Mouse (Mus musculus): ENCODE data around the gene Rnf185.

Rnf185 gene

DNA sequence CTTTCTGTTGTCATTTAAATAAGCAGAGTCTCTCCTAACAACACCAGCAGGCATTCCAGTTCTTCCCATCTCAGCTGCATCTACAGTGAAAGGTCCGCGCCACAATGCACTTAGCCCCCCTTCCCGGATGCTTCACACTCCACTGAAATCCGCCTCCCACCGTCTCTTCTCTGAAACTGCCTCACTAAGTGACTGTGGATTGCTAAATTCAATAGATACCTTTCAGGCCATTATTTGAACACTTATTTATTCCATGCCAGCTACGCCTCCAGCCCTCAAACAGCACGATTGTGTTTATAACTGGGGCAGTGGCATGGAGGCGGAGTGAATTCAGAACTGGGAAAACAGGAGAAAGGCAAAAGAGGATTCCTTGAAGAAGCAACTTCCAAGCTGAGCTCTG, 55.6 kb downstream of the Rnf185 start:
- DNase-seq (ENCODE audit: low read depth, low spot score): no peak

DNA sequence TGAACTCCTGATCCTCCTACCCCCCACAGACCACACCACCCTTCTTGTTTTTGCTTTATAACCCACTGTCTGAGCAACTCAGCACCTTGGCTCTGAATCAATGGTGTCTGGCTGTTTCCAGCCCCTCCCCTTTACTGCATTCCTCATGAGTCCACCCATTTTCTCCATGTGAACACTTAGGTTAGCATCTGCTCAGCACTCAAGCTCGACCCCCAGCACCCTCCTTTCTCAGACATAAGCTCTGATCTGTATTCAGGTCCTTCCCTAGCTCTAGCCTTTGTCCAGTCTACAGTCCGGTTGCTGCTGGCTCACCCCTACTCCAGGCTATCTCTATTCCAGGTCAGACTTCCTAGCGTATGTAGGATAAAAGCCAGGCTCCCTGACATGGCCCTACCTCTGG, 56.1 kb downstream of the Rnf185 start:
- no peak for DNase-seq (ENCODE audit: low read depth, low spot score)

DNA sequence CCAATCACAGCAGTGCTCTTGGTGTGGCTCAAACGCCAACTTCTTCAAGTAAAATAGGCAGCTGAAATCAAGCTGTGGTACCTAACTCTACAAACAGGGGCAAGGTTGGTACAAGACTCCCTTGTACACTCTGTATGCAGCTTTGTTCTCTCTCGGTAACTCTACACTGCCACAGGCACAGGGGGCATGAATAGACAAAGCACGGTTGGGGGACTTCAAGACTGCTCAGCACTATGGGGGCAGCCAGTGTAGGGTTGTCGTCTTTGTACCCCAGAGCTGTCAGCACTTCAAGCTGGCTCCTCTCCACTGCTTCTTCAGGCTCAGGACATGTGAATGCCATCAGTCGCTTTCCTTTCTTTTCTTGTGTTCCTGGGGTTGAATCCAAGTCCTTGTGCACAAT, 57.6 kb downstream of the Rnf185 start:
- no peak for DNase-seq (ENCODE audit: low read depth, low spot score)

DNA sequence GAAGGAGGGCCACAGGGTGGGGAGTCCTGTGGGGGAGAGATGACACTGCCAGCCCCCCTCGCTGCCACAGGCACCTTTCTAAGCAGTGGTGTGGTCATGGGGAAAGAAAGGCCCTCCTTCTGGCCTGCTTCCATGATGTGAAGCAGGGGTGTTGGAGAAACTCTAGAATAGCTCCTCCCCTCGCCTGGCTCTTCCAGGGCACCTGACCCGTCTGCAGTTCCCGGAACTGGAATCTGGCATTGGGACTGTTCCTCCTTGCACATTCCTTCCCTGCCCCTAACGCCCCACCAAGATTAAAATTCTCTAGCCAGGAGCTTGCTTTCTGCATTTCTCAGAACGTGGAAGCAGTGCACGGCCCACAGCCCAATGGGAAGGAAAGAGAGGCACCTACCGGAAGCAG, 59.6 kb downstream of the Rnf185 start:
- no peak for DNase-seq (ENCODE audit: low read depth, low spot score)

DNA sequence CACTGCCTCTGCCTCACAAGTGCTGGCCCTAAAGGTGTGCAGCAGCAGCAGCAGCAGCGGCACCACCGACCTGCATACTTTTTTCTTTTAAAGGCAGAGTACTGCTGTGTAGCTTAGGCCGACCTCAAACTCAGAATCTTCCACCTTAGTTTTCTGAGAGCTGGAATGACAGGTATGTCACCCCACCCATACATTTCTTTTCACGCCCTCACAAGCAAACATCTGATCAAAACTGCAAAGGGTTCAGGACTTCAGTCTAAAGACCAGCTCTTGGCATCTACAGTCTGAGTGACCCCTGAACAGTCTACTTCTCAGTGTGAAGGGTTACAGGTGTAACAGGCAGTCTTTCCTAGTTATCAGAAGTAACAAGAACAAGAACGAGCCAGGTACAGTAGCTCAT, 61.4 kb downstream of the Rnf185 start:
- no peak for DNase-seq (ENCODE audit: low read depth, low spot score)

DNA sequence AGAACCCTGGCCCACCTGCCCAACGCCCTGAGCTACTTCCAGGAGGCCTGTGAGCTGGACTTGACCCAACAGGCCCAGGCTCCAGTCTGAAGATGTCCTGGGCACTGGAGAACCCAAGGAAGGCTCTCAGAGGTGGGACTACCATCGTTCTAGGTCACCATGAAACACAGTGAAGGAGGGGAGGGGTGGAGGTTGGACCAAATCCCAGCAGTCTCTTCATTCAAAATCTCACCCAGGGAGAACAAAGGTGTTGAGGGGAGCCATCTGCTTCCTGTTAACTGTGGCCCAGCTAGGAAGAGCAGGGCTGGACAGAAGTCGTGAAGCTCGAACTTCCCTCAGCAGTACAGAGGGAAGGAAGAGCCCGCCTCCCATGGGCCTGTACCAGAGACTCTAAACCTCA, 62.2 kb downstream of the Rnf185 start:
- no peak for DNase-seq (ENCODE audit: low read depth, low spot score)

DNA sequence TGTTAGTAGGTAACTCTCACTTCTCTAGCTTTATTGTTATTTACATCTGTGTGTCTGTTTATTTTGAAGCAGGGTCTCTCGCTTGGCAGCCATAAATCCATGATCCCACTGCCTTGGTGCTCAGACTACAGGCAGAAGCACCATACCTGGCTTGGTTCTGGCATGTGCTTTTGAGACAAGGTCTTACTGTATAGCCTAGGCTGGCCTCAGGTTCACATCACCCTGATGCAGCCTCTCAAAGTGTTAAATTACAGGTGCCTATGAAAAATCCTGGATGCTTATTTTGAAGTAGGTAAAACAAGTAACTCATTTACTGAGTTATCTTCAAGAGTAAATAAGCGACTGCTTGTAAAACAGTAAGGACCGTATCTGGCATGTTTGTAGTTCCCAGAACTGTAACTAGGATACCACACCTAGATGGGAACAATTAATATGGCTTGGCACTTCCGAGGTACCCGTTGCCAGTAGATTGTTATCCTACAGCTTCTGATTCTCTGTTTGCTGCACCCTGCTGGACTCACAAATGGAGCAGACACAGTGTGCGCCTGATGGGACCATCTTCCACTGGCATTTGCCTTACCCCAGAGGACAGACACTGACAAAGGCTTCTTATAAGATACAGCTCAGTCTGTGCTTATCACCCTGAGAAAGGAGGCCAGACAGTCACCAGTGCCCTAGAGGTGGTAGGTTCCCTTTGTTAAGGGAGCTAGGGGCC, 64.5 kb downstream of the Rnf185 start:
- DNase-seq (ENCODE audit: low read depth, low spot score): no peak

DNA sequence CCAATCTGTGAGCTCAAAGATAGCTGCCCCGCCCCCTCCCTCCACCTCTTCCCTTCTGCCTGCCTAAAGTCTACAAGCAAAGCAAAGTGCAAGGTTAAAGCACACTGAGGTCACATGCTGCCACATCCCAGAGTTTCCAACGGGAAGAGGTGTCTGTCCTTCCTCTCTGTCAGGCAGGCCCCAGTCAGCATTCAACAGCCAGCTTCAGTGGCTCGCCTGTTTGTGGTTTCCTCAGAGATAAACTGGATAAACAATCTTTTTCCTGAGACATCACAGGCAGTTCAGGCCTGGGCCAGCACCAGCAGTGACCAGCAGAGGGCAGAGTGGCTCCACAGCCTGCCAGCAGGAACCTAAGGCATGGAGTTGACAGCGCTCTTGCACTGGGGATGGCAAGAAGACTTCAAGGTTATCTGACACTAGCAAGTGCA, 65.2 kb downstream of the Rnf185 start:
- peak; percentile 74 for DNase-seq (ENCODE audit: low read depth, low spot score)

DNA sequence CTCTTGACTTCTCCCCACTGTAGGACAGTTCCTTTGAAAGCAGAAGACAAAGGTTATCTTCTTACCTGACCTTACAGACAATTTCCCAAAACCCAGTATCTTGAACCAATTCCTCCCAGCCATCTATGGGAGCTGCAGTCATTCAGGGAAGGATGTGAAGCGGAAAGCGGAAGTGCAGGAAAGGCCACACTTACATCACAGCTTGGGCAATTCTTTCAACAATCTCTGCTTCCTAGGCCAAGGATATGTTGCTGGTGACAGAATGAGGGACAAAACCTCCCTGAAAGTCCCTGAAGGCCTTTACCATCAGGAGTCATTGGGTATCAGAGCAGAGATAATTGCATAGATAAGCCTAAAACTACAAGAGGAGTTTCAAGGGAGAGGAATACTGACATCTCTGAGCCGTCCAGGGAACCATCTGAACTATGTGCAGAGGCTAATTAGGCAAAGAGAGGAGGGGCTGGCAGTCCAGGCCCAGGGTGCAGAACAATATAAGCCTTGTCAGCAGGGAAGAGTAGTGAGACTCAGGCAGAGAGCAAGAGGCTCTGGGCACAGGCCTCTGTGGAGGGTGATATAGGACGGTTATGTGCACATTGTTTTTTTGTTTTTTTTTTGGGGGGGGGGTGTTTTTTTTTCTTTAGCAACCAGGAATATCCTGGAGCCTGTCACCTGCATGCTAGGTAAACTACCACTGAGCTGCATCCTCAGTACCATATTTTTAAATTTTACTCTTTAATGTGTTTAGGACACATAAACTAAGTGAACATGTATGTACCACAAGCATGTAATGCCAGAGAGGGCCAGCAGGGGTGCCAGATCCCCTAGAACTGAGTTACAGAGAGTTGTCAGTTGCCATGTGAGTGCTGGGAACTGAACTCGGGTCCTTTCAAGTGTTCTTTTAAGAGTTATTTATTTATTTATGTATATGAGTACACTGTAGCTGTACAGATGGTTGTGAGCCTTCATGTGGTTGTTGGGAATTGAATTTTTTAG, 69.3 kb downstream of the Rnf185 start:
- peak; percentile 29 for DNase-seq (ENCODE audit: low read depth, low spot score)

DNA sequence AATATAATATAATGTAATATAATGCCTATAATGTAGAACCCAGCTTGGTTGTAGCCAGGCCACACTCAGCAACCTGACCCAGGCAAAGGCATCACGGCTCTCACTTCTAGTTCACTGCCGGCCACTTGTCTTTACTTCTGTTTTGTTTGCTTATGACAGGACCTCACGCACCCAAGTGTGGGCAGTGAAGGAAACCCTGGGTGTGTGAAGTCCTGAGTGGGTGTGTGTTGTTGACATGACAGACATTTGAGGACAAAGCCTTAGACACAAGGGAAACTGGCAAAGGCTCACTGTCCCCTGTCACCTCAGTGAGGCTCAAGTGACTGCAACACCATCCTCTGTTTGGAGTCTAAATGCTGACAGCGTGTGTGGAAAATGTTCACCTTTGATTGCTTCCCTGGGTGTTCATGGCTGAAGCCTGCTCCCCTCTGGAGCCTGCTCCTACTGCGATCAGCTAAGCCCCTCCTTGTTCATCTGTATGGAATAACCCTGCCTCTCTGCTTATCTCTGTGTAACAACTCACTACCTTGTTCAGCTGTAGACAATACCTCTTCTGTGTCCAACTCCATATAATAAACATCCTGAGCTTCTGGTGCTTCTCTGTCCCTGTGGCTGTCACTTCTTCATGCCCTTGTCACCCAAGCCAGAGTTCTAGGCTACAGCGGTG, 70.9 kb downstream of the Rnf185 start:
- no peak for DNase-seq (ENCODE audit: low read depth, low spot score)

DNA sequence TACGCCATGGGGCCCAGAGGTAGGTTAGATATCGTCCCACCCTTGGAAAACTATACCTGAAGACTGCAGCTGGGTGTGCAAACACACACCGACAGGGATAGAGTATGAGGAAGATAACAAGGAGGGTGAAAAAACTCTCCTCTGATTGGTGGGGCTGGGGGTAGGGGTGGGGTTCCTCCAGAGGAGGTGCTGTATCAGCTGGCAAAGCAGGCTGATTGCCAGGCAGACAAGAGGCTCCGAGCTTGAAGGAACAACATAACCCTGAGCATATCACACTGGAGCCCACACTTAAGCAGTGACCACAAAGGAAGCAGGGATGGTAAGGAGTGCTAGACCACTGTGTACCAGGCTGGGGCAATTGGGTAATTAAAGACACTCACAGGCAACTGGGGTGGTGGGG, 72.7 kb downstream of the Rnf185 start:
- no peak for DNase-seq (ENCODE audit: low read depth, low spot score)

DNA sequence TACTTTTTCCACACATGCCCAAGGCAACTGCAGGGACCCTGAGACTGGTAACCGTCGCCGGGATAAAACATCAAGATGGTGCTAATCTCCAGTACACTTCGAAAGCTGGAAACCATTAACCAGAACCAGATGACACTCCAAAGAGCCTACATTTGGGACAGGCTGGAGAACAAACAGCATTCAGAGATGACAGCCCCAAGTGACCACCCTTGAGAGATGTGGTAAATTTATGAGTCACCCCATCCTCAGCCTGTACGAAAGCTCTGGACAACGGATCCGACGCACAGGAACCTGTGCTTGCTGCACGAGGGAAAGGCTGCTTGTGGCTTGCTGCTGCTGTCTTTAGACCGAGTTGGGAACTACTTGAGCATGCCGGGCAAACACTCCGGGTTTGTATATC, 77.4 kb downstream of the Rnf185 start:
- no peak for DNase-seq (ENCODE audit: low read depth, low spot score)

DNA sequence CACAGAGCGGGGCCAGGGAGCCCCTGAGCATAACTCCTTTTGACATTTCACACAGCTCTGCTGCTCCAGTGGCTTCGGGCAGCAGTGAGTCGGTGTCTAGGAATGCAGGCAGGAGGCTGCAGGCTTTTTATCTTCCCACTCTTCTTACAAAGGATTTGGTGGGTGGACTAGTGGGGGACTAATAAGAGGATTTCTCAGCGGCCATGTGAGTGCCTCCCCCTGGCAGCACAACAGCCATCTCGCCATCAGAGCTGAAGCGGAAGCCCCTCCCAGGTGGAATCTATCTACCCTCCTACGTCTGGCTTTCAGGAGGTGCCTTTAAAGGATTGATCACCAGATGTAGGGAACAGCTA, 77.9 kb downstream of the Rnf185 start:
- no peak for DNase-seq (ENCODE audit: low read depth, low spot score)

DNA sequence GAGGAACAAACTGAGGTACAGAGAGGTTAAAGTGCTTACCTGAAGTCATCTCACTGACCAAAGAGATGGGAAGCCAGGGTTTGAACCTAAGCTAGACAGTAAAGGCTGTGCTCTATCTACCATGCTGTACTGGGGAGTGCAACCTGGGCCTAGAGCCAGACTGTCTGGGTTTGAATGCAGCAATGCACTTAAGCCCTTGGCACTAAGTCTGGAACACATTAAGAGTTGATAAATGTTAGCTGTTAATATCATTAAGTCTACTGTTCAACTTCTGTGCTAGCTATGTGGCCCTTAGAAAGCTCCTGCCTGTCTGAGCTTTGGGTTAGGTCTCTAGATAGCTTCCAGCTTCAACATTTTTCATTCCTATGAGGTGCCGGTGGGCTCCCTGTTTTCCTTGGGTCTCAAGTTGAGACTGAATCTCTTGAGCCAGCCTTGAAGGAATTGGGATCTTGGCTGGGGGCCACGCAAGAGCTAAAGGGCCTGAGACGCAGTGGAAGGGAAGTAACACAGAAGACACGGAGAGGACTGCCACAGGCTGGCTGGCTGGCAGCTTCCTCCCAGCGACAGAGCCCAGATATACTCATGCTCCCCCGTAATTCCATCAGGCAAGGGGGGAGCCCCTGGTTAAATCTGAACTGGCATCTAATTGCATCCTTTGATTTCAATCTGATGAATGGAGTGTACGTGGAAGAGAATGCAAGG, 78.4 kb downstream of the Rnf185 start:
- DNase-seq (ENCODE audit: low read depth, low spot score): no peak

DNA sequence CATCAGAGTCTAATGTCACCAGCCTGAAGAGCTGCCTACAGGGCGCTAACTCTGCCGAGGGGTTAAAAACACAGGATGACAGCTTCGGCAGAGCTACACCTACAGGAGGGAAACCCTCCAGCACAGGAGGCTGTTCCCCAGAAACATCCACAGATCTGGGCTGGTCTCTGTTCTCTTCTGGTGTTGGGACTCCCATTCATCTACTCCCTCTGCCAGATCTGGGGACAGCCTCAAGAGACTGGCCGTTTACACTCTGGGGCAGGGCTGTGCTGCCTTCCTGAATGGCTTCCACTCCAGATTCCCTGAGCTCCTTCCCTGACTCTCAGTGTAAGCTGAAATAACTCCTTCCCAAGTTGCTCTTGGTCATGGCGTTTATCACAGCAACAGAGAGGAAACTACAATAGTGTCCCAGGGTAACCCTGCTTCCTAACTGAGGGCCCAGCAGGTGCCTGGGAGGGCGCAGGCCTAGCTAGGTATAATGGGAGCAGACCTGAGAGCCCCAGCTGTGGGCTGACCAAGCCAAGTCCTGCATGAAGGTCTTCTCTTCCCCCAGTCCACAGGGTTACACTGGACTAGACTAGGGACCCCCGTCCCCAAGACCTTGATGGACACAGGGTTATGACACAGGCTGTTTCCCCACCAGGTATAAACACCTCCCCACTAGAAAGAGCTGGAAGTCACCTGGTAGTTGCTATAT, 80.4 kb downstream of the Rnf185 start:
- no peak for DNase-seq (ENCODE audit: low read depth, low spot score)

DNA sequence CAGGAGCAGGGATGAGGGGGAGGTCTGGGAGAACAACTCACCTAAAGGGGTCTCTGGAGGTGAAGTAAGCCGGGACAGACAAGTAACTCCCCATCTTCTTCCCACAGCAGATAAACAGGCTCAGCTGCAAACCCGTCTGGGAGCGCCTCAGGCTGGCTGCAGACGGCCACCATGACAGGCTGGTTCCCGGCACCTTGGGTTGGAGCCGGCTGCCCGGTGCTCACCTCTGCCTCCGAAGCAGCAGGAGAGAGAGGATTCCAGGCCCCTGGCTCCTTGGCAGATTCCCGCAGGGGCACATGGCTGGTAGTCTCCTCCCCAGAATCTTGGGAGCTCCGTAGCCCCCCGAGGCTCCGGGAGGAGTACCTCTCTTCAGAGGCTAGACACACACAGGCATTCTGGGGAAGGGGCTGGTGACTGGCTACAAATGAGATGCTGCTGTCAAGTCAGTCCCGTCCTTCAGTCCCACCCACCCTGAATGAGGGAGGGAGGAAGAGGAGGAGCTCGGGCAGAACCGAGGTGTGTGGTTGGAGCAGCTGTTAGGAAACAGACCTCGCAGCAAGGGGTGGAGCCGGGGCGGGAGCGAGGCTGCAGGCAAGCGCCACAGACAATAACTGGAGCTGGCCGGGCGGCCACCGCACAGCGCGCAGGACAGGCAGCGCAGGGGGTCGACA, 81.1 kb downstream of the Rnf185 start:
- no peak for DNase-seq (ENCODE audit: low read depth, low spot score)

DNA sequence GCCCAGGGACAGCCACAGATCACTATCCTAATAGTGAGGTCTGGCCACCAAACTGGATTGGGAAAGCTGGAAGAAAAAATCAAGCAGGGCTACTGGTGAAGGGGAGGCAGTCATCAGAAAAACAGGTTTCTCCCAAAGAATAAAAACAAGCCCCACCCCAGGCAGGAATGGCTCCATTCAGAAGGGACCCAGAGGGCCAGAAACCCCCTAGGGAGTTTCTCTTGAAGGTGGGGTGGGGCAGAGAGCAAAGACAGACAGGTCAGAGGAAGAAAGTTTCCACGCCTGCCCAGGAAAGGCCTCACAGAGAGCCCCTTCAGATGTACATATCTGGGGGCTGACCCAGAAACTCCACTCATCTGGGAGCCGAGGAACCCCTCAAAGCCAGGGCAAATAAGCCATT, 82.0 kb downstream of the Rnf185 start:
- DNase-seq (ENCODE audit: low read depth, low spot score): no peak

DNA sequence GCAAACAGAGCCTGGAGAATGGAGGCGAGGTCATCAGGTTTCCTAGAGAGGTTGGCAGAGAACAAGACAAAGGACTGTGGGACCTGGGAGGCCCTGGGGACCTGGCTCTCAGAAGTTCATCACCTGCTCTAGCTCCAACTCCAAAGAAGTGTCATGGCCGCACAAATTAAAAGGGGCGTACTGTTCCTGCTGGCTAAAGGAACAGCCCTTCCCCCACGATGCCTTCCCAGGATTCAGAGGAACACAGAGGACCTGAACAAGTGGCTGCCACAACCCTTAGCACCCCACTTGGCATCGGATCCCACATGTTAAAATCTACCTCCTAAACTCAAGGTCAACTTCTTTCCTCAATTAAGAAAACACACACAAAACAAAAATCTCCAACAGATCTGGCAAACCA, 82.7 kb downstream of the Rnf185 start:
- DNase-seq (ENCODE audit: low read depth, low spot score): no peak

DNA sequence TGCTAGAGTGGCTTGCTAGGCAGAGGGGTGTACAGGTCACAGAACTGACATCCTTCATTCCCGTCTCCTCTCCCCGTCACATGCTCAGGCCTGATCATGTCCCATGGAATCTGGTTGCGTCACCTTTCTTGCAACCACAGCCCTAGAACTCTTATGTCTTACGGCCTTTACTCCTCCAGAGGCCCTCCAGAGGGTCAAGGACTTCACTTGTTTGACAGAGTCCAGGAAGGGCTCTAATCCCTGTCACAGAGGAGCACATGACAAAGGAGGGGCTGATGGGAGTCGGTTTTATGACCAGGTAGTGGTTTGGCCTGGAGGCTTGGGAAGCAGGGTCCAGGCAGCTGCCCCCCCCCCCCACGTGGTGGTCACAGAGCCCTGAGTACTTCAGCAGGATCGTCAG, 83.2 kb downstream of the Rnf185 start:
- no peak for DNase-seq (ENCODE audit: low read depth, low spot score)

DNA sequence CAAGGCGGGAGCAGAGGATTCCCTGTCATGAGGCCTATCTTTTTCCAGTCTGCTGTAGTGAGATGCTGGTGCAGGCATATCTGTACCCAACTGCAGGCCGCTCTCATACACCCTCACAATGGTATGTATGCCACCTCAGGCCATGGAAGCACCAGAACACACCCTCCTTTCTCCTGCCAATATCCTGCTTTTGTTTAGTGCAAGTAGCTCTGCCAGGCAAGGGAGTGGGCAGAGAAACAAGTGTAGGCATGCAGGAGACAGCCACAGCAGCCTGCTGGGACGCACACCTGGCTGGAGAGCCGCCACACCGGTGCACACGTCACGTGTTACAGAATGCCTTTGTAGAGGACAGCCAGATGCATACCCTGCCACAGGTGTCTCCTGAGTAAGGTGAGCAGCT, 85.8 kb downstream of the Rnf185 start:
- no peak for DNase-seq (ENCODE audit: low read depth, low spot score)
